Mouse (Mus musculus) activated CD4-positive, CD25-positive, alpha-beta regulatory T cell, adult 9 weeks (primary cell): ENCODE data around the gene Ripk3. TPM values are rescaled to one million over a fixed set of nuclear protein-coding genes. Genes with fewer than 3 reads are reported as not detected.

ENCODE experiments used
- polyA plus RNA-seq: library from polyadenylated mRNA; unstranded; fragments of 100-300 nt; shearing (Covaris generic); gene quantifications from one replicate; pipeline ENCODE4 v1.2.1, GENCODE M21; 2017

Ripk3 gene
- 81.9 TPM for polyA plus RNA-seq

DNA sequence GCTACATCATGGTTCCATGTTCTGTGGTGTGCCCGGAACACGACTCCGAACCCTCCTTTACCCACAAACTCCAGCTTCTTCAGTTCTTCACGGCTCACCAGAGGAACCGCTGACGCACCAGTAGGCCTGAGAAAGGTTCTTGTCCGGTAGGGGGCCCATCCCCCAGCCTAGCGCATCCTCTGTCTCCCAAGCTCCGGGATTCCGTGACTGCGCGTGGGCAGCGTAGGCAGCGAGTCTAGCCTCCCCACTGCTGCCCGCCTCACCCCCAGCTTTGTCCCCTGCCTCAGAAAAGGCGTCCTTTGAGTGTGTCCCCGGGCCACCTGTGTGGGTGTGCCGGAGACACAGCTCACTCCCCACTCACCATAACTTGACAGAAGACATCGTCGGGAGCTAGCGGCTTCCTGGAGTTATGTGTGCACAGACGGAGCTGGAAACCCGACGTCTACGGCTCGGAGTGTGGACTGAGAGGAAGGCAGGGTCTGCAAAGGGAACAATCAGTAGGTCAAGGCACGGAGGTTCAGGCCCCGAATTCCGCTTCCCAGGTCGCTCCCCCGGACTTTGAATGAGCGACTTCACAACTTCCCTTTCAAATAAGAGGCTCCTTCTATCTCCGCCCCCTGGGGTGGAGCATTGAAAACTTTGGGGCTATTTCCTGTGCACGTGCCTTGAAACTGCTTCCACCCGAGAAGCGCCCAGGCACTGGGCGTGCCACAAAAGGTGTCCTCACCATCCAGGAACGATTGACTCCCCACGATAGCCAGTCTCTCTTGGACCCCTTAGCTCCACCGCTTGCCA lies at the start of gene Ripk3:
Ripk3 (minus strand) TSS at position 610 of the 795 bp plus-strand sequence.

DNA sequence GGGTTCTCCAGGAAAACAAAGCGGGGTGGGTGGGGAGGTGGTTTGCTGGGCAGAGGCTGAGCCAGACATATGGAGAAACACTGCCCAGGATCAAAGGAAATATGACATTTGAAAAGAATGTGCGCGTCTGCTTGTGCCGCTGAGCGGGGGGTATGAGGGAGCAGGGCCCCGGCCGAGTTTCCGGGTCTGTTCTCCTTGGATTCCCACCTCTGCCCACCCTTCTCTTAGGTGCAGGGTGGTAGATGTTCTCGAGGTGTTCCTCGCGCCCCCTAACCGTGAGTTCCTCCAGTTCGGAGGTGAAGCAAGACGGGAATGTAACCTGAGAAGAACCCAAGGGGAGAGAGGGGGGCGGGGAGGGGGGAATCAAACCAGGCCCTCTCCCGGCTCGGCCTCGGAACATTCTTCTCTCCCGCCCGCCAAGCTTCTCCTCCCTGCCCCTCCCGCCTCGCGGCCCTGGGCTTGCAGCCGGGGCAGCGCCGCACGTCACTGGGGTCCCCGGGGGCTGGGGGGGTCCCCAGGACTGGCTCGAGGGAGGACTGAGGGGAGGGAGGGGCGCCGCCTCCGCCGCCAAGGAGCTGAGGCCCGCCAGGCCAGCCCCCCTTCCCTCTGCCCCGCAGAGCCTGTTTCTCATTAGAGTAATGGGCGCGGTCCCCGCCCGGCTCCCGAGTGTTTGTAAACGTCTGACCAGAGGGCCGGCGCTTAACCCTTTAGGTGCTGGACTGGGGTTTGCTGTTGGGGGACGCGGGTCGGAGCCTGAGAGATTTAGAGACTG lies 34.5 kb upstream of the Ripk3 start, which contains the start of gene Nfatc4:
Nfatc4 (plus strand) TSS at position 154 of the 772 bp plus-strand sequence.

DNA sequence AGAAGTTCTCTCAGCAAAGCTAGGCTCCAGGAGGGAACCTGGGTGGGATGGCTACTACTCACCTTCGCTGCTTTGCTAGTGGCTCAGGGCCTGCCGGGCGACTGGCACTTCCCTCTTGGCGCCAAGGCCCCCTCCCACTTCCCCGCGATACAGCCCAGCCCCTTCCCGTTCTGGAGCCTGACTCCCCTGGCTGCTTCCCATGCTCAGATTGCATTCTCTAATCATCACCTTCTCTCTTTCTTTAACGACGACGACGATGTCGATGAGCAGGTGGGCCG lies 4.8 kb downstream of the Ripk3 start, which contains the start of gene Adcy4:
Adcy4 (minus strand) TSS at position 138 of the 278 bp plus-strand sequence.

DNA sequence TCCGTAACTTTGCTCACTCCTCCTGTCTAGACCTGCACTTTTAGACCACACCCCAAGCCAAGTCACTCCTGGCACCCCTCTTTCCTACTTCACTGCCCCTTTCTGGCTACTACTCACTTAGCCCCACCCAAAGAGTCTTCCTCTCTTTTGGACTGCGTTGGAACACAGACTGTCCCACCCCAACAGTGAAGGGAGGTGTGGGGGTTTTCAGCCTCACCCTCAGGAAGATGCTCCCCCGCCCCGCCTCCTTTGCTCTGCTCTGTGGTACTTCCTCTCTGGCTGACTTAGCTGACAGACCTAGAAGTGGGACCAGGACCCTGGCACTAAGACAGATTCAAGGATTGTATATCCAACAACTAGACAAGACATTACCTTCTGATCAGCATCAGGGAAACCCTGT lies 23.0 kb downstream of the Ripk3 start, which contains the start of gene Ltb4r1:
Ltb4r1 (plus strand) TSS at position 267 of the 400 bp plus-strand sequence.

DNA sequence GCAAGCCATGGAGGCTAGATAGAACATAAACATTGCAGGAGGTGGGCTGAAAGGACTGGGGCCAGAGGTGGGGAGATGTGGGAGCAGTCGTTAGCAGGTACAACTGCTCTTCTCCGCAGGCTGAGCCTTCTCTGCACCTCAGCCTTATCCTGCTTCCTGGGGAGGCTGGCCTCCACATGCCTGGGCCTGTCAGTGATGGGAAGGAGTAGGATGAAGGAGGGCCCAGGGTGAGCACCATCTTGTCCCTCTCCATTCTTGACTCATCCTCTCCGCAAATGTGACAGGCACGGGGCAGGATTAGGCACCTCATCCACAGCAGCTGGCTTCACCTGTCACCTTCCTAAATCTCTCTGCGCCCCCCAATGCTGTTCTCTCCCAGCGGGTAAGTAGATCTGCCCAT lies 27.5 kb downstream of the Ripk3 start, which contains the start of gene Ltb4r2:
Ltb4r2 (plus strand) TSS at position 266 of the 400 bp plus-strand sequence.

DNA sequence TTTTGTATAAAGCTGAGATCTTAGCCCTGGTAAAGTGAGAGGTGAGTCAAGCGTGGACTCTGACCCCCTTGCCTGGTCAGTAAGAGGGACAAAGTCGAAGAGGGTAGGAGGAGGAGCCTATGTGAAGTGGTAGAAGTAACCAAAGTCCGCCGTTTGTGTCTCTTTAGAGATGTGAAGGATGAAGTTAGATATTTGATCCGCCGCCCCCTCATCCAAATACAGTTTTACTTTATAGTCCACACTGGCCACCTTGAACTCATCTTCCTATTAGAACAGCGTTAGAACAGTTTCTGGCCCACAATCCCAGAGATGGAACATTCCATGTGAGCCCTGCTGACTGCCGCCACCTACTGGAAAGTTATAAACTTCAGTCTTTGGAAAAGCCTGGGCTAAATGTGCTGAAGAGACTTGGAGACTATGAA lies 30.3 kb downstream of the Ripk3 start, which contains the start of gene Cideb:
Cideb (minus strand) TSS at position 96 of the 422 bp plus-strand sequence.

DNA sequence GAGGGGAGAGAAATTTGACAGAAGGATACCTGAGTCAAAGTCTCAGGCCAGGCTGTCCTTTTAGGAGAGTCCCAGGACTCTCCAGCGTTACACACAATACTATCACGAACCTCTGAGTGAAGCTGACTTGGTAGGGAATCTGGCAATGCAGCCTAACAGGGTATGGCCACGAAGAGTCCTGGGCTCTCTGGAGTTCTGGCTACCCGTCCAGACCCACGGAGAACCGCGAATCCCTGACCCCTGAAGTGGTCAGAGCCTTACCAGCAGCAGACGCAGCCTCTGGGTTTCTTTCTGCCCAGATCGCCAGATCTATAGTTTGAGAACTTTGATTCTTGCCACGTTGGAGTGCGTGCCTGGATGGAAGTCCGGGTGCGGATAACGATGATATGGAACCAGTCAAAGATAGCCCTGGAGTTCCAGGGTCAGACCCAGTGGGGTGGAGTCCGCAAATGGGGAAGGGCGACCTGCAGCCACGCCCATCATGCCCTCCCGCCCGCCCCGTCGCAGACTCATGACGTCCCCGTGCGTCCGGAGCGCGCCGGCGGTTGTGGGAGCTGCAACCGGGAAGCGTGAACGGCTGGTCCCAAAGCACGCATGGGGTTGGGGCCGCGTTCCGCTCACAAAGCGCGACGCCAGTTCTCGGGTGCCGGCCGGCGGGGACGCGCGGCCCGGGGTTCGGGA lies 43.3 kb downstream of the Ripk3 start, which contains the start of the genes Dhrs1 and Nop9:
Dhrs1 (minus strand) TSS at position 511 of the 681 bp plus-strand sequence.
Nop9 (plus strand) TSS at position 514 of the 681 bp plus-strand sequence.

Other genes with a start within 250 kb of the Ripk3 start
- 46.5 TPM for gene Pck2, start 248.6 kb downstream of the Ripk3 start, polyA plus RNA-seq
- gene Dcaf11, start 228.9 kb downstream of the Ripk3 start, polyA plus RNA-seq = 159 TPM
- gene A730061H03Rik, start 228.5 kb downstream of the Ripk3 start, polyA plus RNA-seq = 4.7 TPM
- not detected for gene Fitm1, start 213.2 kb downstream of the Ripk3 start, polyA plus RNA-seq
- gene Psme1, start 210.7 kb downstream of the Ripk3 start, polyA plus RNA-seq = 1,178 TPM
- gene Emc9, start 203.6 kb downstream of the Ripk3 start, polyA plus RNA-seq = 32.1 TPM
- 1,001 TPM for gene Psme2, start 197.8 kb downstream of the Ripk3 start, polyA plus RNA-seq
- 79.7 TPM for gene Rnf31, start 197.2 kb downstream of the Ripk3 start, polyA plus RNA-seq
- 209 TPM for gene Irf9, start 185.3 kb downstream of the Ripk3 start, polyA plus RNA-seq
- gene Rec8, start 170.8 kb downstream of the Ripk3 start, polyA plus RNA-seq = 10.1 TPM
- gene Ipo4, start 152.9 kb downstream of the Ripk3 start, polyA plus RNA-seq = 74.4 TPM
- gene Gm49378, start 151.0 kb downstream of the Ripk3 start, polyA plus RNA-seq = 2.5 TPM
- gene Tm9sf1, start 145.1 kb downstream of the Ripk3 start, polyA plus RNA-seq = 95.5 TPM
- 1.4 TPM for gene Tssk4, start 138.7 kb downstream of the Ripk3 start, polyA plus RNA-seq
- 120 TPM for gene Mdp1, start 128.4 kb downstream of the Ripk3 start, polyA plus RNA-seq
- 49.3 TPM for gene Gmpr2, start 116.9 kb downstream of the Ripk3 start, polyA plus RNA-seq
- 452 TPM for gene Nedd8, start 116.7 kb downstream of the Ripk3 start, polyA plus RNA-seq
- 62.3 TPM for gene Tinf2, start 107.0 kb downstream of the Ripk3 start, polyA plus RNA-seq
- gene Tgm1, start 74.9 kb downstream of the Ripk3 start, polyA plus RNA-seq = 0.39 TPM
- 71.3 TPM for gene Rabggta, start 66.6 kb downstream of the Ripk3 start, polyA plus RNA-seq
- 56.9 TPM for gene Dhrs1, start 43.2 kb downstream of the Ripk3 start, polyA plus RNA-seq
- 15.6 TPM for gene Nop9, start 43.2 kb downstream of the Ripk3 start, polyA plus RNA-seq
- not detected for gene Cideb, start 30.4 kb downstream of the Ripk3 start, polyA plus RNA-seq
- gene Ltb4r2, start 27.4 kb downstream of the Ripk3 start, polyA plus RNA-seq = not detected
- gene Ltb4r1, start 22.9 kb downstream of the Ripk3 start, polyA plus RNA-seq = 3.1 TPM
- gene Adcy4, start 4.8 kb downstream of the Ripk3 start, polyA plus RNA-seq = 0.11 TPM
- gene Nfatc4, start 34.3 kb upstream of the Ripk3 start, polyA plus RNA-seq = not detected
- gene Nynrin, start 65.1 kb upstream of the Ripk3 start, polyA plus RNA-seq = 1.5 TPM
- gene Cbln3, start 95.5 kb upstream of the Ripk3 start, polyA plus RNA-seq = not detected
- gene Khnyn, start 96.1 kb upstream of the Ripk3 start, polyA plus RNA-seq = 115 TPM
- gene Sdr39u1, start 111.4 kb upstream of the Ripk3 start, polyA plus RNA-seq = 75.8 TPM
- not detected for gene Cma1, start 155.8 kb upstream of the Ripk3 start, polyA plus RNA-seq
- gene Cma2, start 162.1 kb upstream of the Ripk3 start, polyA plus RNA-seq = not detected
- not detected for gene Mcpt1, start 229.1 kb upstream of the Ripk3 start, polyA plus RNA-seq
- gene Mcpt9, start 241.6 kb upstream of the Ripk3 start, polyA plus RNA-seq = not detected